Mouse (Mus musculus): Measurements from ENCODE around the gene Tmem88. TPM values are rescaled to one million over a fixed set of nuclear protein-coding genes. Genes with fewer than 3 reads are reported as not detected.

The Tmem88 gene
- polyA plus RNA-seq (2012; fragmentation: generic; extraction: Trizol) = under 1 TPM; 0.33 TPM

GRCm38 (mm10) chr11:69398059-69398458 lies at the start of gene Tmem88:
TSS of gene Tmem88 (minus strand) at chr11:69398234.

GRCm38 (mm10) chr11:69413221-69414181 lies 15.5 kb upstream of the Tmem88 start, which contains the start of gene Kdm6b:
TSS of gene Kdm6b (minus strand) at chr11:69413675.

GRCm38 (mm10) chr11:69395235-69395633 lies 2.8 kb downstream of the Tmem88 start, which contains the start of the genes Naa38 and Cyb5d1:
TSS of gene Naa38 (plus strand) at chr11:69395487.
TSS of gene Cyb5d1 (minus strand) at chr11:69395631.

GRCm38 (mm10) chr11:69369215-69369989 lies 28.6 kb downstream of the Tmem88 start, which contains the start of gene Chd3:
TSS of gene Chd3 (minus strand) at chr11:69369406.

Other genes with a start within 250 kb of the Tmem88 start
- gene Alox12b, start 241.2 kb downstream of the Tmem88 start, polyA plus RNA-seq (2012; fragmentation: generic; extraction: Trizol) = not detected
- under 1 TPM; 0.05 to 0.20 TPM for gene Alox8, start 200.4 kb downstream of the Tmem88 start, polyA plus RNA-seq (2012; fragmentation: generic; extraction: Trizol)
- gene Gucy2e, start 161.2 kb downstream of the Tmem88 start, polyA plus RNA-seq (2012; fragmentation: generic; extraction: Trizol) = under 1 TPM in 1 of 2 experiments, not detected in 1; 0.04 TPM
- 10 to 100 TPM in 1 of 2 experiments, 1 to 10 TPM in 1; 1.9 to 13.1 TPM for gene Cntrob, start 74.5 kb downstream of the Tmem88 start, polyA plus RNA-seq (2012; fragmentation: generic; extraction: Trizol)
- 100 to 1,000 TPM; 152 to 168 TPM for gene Trappc1, start 74.3 kb downstream of the Tmem88 start, polyA plus RNA-seq (2012; fragmentation: generic; extraction: Trizol)
- gene Kcnab3, start 72.0 kb downstream of the Tmem88 start, polyA plus RNA-seq (2012; fragmentation: generic; extraction: Trizol) = under 1 TPM; 0.41 to 0.76 TPM
- under 1 TPM in 1 of 2 experiments, not detected in 1; 0.07 TPM for gene Rnf227, start 57.8 kb downstream of the Tmem88 start, polyA plus RNA-seq (2012; fragmentation: generic; extraction: Trizol)
- 100 to 1,000 TPM in 1 of 2 experiments, 10 to 100 TPM in 1; 12.9 to 147 TPM for gene Chd3, start 28.8 kb downstream of the Tmem88 start, polyA plus RNA-seq (2012; fragmentation: generic; extraction: Trizol)
- gene Naa38, start 2.7 kb downstream of the Tmem88 start, polyA plus RNA-seq (2012; fragmentation: generic; extraction: Trizol) = 100 to 1,000 TPM; 320 to 328 TPM
- 10 to 100 TPM in 1 of 2 experiments, 1 to 10 TPM in 1; 1.2 to 16.0 TPM for gene Cyb5d1, start 2.6 kb downstream of the Tmem88 start, polyA plus RNA-seq (2012; fragmentation: generic; extraction: Trizol)
- 10 to 100 TPM in 1 of 2 experiments, 1 to 10 TPM in 1; 1.5 to 25.3 TPM for gene Kdm6b, start 15.4 kb upstream of the Tmem88 start, polyA plus RNA-seq (2012; fragmentation: generic; extraction: Trizol)
- 1 to 10 TPM in 1 of 2 experiments, under 1 TPM in 1; 0.02 to 1.6 TPM for gene Dnah2, start 150.9 kb upstream of the Tmem88 start, polyA plus RNA-seq (2012; fragmentation: generic; extraction: Trizol)
- gene Efnb3, start 162.0 kb upstream of the Tmem88 start, polyA plus RNA-seq (2012; fragmentation: generic; extraction: Trizol) = 1 to 10 TPM in 1 of 2 experiments, under 1 TPM in 1; 0.14 to 1.5 TPM
- gene Wrap53, start 182.0 kb upstream of the Tmem88 start, polyA plus RNA-seq (2012; fragmentation: generic; extraction: Trizol) = 10 to 100 TPM; 14.8 to 24.4 TPM
- gene Trp53, start 182.1 kb upstream of the Tmem88 start, polyA plus RNA-seq (2012; fragmentation: generic; extraction: Trizol) = 100 to 1,000 TPM; 156 to 242 TPM
- 1 to 10 TPM in 1 of 2 experiments, under 1 TPM in 1; 0.05 to 1.3 TPM for gene Atp1b2, start 207.7 kb upstream of the Tmem88 start, polyA plus RNA-seq (2012; fragmentation: generic; extraction: Trizol)
- not detected for gene Shbg, start 219.7 kb upstream of the Tmem88 start, polyA plus RNA-seq (2012; fragmentation: generic; extraction: Trizol)
- gene Sat2, start 223.8 kb upstream of the Tmem88 start, polyA plus RNA-seq (2012; fragmentation: generic; extraction: Trizol) = 10 to 100 TPM in 1 of 2 experiments, 1 to 10 TPM in 1; 4.4 to 16.8 TPM
- gene Fxr2, start 234.8 kb upstream of the Tmem88 start, polyA plus RNA-seq (2012; fragmentation: generic; extraction: Trizol) = 10 to 100 TPM; 29.4 to 66.7 TPM

Data from C3H10T1/2 (cell line).